ENCODE assay signal across 20 mouse cellular contexts in genomic region chr1:170489936-170490335, GRCm38 (mm10).
"Had no signal": no experiment of that assay in that cellular context is flagged by ENCODE, and none has a peak within 500 bp of the region (broad histone marks: within the 10 kb centered on the region; RNA-seq: fewer than 3 reads in every experiment).

No protein-coding gene starts in this region.

- H3K27ac ChIP-seq: kidney, embryonic 15.5 days; limb, embryonic 12.5 days; limb, embryonic 15.5 days; liver, embryonic 14.5 days; macrophage; stomach, postnatal 0 days had no signal

- H3K4me3 ChIP-seq: kidney, embryonic 15.5 days; limb, embryonic 12.5 days; limb, embryonic 15.5 days had no signal

- H3K27me3 ChIP-seq: kidney, embryonic 15.5 days; limb, embryonic 12.5 days; limb, embryonic 15.5 days had no signal

- H3K9me3 ChIP-seq: kidney, embryonic 15.5 days; limb, embryonic 12.5 days; limb, embryonic 15.5 days had no signal

- H3K36me3 ChIP-seq: kidney, embryonic 15.5 days; limb, embryonic 12.5 days; limb, embryonic 15.5 days had no signal

- ATAC-seq: liver, postnatal 0 days; lung, postnatal 0 days had no signal

- H3K9ac ChIP-seq: kidney, embryonic 15.5 days; limb, embryonic 12.5 days; limb, embryonic 15.5 days; liver, embryonic 14.5 days; liver, postnatal 0 days; lung, embryonic 14.5 days had no signal

- H3K4me2 ChIP-seq: kidney, embryonic 15.5 days; limb, embryonic 12.5 days; limb, embryonic 15.5 days; liver, embryonic 11.5 days; lung, embryonic 14.5 days had no signal

- DNase-seq: kidney, adult 8-10 months; kidney, postnatal 10 days; kidney, postnatal 36 days; left cerebral cortex, postnatal 4 days; liver, postnatal 0 days; lung, embryonic 14.5 days; midbrain, embryonic 14.5 days; right cerebral cortex, postnatal 14 days; right cerebral cortex, postnatal 4 days; thymus, adult 2 months; thymus, postnatal 14 days; thymus, postnatal 4 days had no signal

- H3K4me1 ChIP-seq: limb, embryonic 15.5 days had no signal
